In the genomic region with DNA sequence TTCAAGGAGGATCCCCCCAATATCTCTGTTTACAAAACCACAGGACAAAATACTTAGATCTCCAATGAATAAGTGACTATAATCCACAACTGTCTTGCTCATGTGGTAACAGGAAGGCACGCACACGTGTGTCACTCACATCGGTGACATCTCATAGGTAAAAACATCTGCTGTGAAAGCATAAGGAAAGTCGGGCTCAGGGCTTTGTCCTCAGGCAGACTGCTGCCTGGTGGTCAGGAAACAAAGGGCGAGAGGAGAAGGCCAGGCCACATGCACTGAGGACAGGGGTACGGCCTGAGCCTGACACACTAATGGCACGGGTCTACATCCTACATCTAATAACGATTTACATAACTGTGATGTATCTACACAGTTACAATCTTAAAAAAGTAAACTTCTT, we compare ENCODE assay signal across 17 mouse cellular contexts.
"Had no signal": no experiment of that assay in that cellular context is flagged by ENCODE, and none has a peak within 500 bp of the region (broad histone marks: within the 10 kb centered on the region; RNA-seq: fewer than 3 reads in every experiment).

No protein-coding gene starts in this region.

- H3K9me3 ChIP-seq: lung, embryonic 15.5 days; megakaryocyte, embryonic 14.5 days; midbrain, embryonic 12.5 days; midbrain, embryonic 15.5 days; neural tube, embryonic 12.5 days; stomach, embryonic 15.5 days had no signal

- H3K9ac ChIP-seq: liver, postnatal 0 days; lung, embryonic 15.5 days; midbrain, embryonic 12.5 days; midbrain, embryonic 15.5 days; neural tube, embryonic 12.5 days; stomach, embryonic 15.5 days had no signal

- H3K27ac ChIP-seq: lung, embryonic 15.5 days; macrophage; midbrain, embryonic 12.5 days; midbrain, embryonic 15.5 days; neural tube, embryonic 12.5 days; stomach, embryonic 15.5 days; stomach, postnatal 0 days had no signal

- H3K4me1 ChIP-seq: megakaryocyte, embryonic 14.5 days; midbrain, embryonic 12.5 days; midbrain, embryonic 15.5 days; neural tube, embryonic 12.5 days; stomach, embryonic 15.5 days had no signal

- H3K4me2 ChIP-seq: lung, embryonic 15.5 days; midbrain, embryonic 12.5 days; midbrain, embryonic 15.5 days; neural tube, embryonic 12.5 days; stomach, embryonic 15.5 days had no signal

- ATAC-seq: liver, postnatal 0 days; lung, postnatal 0 days; midbrain, embryonic 15.5 days had no signal

- DNase-seq: liver, postnatal 0 days; lung, adult 2 months; lung, postnatal 14 days; lung, postnatal 36 days; right cerebral cortex, postnatal 14 days; thymus, adult 2 months; thymus, postnatal 25 days; thymus, postnatal 4 days had no signal

- H3K27me3 ChIP-seq: lung, embryonic 15.5 days; midbrain, embryonic 12.5 days; midbrain, embryonic 15.5 days; neural tube, embryonic 12.5 days; stomach, embryonic 15.5 days had no signal

- H3K4me3 ChIP-seq: lung, embryonic 15.5 days; megakaryocyte, embryonic 14.5 days; midbrain, embryonic 12.5 days; midbrain, embryonic 15.5 days; neural tube, embryonic 12.5 days; stomach, embryonic 15.5 days had no signal
